Mouse (Mus musculus) retina, adult 2 months (tissue): ENCODE results near the gene Sprr2a3.
"Not testable (repeated sequence)": the region's sequence is repeated elsewhere in the genome, so short reads cannot be mapped to it uniquely, and the experiment has no call there.

Source experiments
- DNase-seq: peaks from one replicate; pipeline ENCODE4 v3.0.0-alpha.2; 2012; ENCODE audit warnings: low read depth, low spot score

Gene Sprr2a3

DNA sequence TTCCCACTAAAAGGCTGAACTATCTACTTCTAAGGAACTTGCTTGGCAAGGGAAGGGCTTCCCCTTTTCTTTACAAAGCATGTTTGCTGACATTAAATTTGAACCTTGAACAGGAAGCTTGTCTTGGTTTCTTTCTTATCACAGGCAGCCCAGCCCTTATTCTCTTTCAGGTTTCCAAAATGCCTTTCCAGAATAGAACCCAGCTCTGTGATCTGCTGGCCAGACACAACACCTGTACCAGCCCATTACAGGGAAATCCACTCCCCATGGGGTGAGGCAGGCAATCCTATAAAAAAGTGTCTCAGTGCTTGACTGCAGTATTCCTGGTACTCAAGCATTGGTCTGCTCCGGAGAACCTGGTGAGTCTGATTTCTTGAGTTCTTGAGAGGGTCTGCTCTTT, at the start of gene Sprr2a3:
Gene Sprr2a3 (plus strand): TSS at position 317 of the 400 bp plus-strand sequence.
- not testable (repeated sequence) for DNase-seq

DNA sequence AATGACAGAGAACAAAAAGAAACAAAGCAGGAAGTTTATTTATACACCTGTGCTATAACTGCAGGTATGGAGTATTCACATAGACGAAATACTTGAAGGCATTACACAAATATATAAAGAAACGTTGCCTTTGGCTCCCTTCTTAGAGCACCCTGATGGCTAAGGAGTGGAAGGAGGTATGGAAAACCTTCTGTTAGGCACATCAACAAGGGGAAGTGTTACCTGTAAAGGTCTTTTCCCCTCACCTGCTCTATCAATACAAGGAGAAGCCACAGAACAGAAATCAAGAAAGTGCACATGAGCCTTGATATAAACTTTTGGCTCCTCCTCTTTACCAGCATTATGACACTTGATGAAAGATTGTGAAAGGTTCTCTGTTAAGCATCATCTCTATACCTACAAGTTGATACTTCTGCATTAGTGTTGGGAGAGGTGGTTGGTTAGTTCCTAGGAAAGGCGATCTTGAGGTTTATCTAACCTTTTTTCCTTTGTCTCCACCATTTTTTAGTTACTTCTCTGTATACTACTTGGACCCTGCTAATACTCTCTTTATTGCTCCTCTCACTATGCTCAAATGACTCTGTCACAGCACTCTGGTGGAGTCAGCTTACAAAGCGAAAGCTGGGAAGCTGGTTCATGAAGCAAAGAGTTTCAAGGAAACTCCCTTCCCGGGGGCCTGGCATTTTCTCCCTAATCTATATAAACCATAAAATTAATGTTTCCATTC, 48.6 kb upstream of the Sprr2a3 start:
- not testable (repeated sequence) for DNase-seq

GRCm38 (mm10) chr3:92238736-92239135, 46.5 kb upstream of the Sprr2a3 start:
- DNase-seq = not testable (repeated sequence)

DNA sequence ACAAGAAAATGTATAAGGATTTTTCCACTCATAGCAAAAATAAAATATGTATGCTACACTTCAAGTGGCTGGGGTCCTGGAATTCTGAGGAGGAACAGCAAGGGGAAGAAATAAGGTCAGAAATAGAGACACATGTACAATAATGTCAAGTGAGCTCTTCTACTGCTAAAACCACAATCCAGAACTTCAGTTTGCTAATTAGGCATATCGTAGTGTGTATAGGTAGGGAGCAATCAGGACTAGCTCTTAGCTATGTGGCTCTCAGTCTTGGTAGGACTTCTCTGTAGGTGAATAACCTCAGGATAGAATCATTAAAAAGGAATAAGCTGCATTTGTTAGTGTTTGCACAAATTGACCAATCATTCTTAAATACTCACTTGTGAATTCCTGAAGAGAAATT, 46.0 kb upstream of the Sprr2a3 start:
- DNase-seq = not testable (repeated sequence)

GRCm38 (mm10) chr3:92244833-92245232, 40.4 kb upstream of the Sprr2a3 start:
- not testable (repeated sequence) for DNase-seq

GRCm38 (mm10) chr3:92246245-92246644, 39.0 kb upstream of the Sprr2a3 start:
- not testable (repeated sequence) for DNase-seq

DNA sequence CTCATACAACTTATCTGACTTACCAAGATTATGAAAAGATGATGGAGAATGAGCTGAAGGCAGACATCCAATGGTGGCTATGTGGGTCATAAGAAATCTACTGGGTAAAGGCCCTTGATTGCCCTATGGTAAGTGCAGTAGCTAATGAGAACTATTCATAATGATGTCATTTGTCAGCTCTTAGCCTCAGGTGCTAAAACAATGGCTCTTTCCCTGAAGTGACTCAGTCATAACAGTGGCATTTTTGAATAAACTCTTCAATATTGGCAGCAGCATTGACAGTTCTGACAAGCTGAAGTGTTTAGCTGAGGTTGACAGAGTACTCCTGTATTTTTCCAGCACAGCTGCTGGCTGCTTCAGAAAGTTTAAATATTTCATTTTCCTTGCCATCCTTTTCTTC, 36.7 kb upstream of the Sprr2a3 start:
- not testable (repeated sequence) for DNase-seq

GRCm38 (mm10) chr3:92250450-92250849, 34.8 kb upstream of the Sprr2a3 start:
- DNase-seq = not testable (repeated sequence)

- DNase-seq = not testable (repeated sequence)
Observed at GRCm38 (mm10) chr3:92253860-92254259, 31.4 kb upstream of the Sprr2a3 start.

- not testable (repeated sequence) for DNase-seq
Observed at GRCm38 (mm10) chr3:92258526-92258925, 26.7 kb upstream of the Sprr2a3 start.

GRCm38 (mm10) chr3:92263462-92263861, 21.8 kb upstream of the Sprr2a3 start:
- DNase-seq = not testable (repeated sequence)

- not testable (repeated sequence) for DNase-seq
Observed at GRCm38 (mm10) chr3:92271414-92271985, 13.7 kb upstream of the Sprr2a3 start.

- not testable (repeated sequence) for DNase-seq
Observed at GRCm38 (mm10) chr3:92273504-92273903, 11.7 kb upstream of the Sprr2a3 start.

GRCm38 (mm10) chr3:92274018-92274417, 11.2 kb upstream of the Sprr2a3 start:
- DNase-seq = not testable (repeated sequence)

DNA sequence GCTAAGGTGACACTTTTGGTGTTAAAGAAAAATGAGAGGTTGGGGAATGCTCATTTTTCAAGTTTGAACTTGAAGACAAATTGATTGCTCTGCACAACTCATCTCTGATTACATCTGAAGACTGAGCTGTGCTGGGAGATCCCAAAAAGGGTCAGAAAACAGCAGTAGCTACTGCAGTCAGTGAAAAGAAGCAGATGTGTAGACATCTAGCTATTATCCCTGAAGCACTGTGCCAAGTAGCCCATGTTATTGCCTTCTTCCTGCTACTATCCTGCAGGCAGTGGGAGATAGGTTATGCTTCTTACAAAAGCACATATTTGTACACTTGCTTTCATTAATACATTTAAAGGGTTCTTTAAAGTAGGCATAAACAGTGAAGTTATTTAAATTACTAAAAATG, 5.6 kb upstream of the Sprr2a3 start:
- DNase-seq = not testable (repeated sequence)

DNA sequence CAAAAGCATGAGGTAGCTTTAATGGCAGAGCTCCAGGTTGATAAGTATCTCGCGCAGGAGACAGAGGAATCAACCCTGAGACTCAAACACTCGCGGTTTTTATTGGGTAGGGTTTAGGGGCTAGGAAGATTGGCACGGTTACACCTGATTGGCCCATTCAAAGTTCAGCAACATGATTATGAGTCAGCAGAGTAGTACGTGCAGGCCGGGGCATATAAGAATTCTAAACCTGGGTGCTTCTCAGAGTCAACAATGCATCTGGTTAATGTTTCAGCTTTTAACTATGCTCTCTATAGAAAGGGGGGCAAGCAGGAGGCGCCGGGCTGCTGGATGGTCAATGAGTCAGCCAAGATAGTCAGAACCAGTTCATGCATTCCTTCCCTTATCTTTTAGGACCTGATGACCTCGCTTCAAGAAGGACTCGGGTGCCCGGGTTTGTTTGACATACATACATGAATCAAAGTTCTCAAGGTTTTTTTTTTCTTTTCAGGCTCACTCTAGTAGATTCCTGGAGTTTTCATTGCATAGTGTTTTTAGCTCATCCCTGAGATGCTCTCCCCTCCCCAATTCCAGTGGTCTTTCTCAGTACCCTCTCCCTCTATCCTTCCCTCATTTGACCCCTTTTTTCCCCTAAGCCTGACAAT, 4.1 kb upstream of the Sprr2a3 start:
- not testable (repeated sequence) for DNase-seq

DNA sequence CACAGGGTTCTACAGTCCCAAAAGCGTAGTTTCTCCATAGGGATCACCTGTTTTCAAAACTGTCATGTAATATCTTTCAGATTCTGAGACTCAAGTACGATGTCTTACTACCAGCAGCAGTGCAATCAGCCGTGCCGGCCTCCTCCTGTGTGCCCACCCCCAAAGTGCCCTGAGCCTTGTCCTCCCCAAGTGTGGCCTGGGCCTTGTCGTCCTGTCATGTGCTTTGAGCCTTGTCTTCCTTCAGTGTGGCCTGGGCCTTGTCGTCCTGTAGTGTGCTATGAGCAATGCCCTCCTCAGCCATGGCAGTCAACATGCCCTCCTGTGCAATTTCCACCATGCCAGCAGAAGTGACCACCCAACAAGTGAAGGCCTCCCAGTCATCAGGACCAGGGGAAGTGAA, 3.3 kb downstream of the Sprr2a3 start:
- DNase-seq = not testable (repeated sequence)

- no peak for DNase-seq
Observed at GRCm38 (mm10) chr3:92307406-92307805, 22.2 kb downstream of the Sprr2a3 start.

DNA sequence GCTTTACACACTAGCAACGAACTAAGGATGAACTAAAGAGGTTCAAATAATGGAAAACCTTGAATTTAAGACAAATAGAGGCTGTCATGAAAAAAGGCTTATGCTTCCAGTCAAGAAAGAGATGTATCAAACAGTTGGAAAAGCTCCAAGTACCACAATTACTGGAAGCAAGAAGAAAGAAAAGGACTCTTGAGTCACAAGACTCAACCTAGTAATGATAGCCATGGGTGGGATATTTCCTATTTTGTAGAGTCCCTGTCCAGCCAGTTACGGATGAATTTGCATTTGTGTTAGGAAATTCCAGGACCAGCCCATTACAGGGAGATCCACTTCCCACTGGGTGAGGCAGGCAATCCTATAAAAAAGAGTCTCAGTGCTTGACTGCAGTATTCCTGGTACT, 31.1 kb downstream of the Sprr2a3 start, which contains the start of gene Sprr2b:
Gene Sprr2b (plus strand): TSS at position 301 of the 400 bp plus-strand sequence.
- no peak for DNase-seq

DNA sequence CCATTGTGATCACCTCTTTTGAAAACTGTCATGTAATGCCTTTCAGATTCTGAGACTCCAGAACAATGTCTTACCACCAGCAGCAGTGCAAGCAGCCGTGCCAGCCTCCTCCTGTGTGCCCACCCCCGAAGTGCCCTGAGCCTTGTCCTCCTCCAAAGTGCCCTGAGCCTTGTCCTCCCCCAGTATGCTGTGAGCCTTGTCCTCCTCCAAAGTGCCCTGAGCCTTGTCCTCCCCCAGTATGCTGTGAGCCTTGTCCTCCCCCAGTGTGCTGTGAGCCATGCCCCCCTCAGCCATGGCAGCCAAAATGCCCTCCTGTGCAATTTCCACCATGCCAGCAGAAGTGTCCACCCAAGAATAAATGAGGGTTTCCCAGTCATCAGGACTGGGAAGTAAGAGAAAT, 32.2 kb downstream of the Sprr2a3 start:
- no peak for DNase-seq

DNA sequence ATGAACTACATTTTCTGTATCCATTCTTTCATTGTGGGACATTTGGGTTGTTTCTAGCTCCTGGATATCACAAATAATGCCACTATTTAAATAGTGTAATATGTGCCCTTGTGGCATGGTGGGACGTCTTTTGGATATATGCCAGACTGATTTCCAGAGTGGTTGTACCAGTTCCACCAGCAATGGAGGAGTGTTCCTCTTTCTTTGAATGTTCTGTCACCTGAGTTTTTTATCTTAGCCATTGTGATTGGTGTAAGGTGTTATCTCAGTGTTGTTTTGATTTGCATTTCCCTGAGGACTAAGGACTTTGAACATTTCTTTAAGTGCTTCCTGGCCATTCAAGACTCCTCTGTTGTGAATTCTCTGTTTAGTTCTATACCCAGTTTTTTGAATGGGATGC, 51.1 kb downstream of the Sprr2a3 start:
- DNase-seq = no peak

- DNase-seq = no peak
Observed at GRCm38 (mm10) chr3:92338840-92339239, 53.6 kb downstream of the Sprr2a3 start, which contains the start of gene Sprr2d. TSS of gene Sprr2d (plus strand) at chr3:92339140.
